In genomic region chr17:50853220-50853619, GRCm38 (mm10) we compare ENCODE assay signal across 18 mouse cellular contexts.
DNase-seq lines count a peak whose midpoint lies in the region; ATAC-seq lines count a peak whose summit lies in the region.
"Had no signal": no experiment of that assay in that cellular context is flagged by ENCODE, and none has a peak within 500 bp of the region (broad histone marks: within the 10 kb centered on the region; RNA-seq: fewer than 3 reads in every experiment).

No protein-coding gene starts in this region.

- DNase-seq in kidney, adult 9 months, result peak; percentile 22
- DNase-seq in kidney, adult 8-10 months, result no peak
- DNase-seq in Muller cell, postnatal 12 days (ENCODE audit: inconsistent ontology term), result peak; percentile 3
- peak; percentile 48 for DNase-seq in embryo, embryonic 10 days (ENCODE audit: low spot score)
- DNase-seq in hindlimb bud, embryonic 11.5 days (ENCODE audit: extremely low spot score, low read depth, low spot score), result peak; percentile 33
- no peak for DNase-seq in spleen, postnatal 14 days (ENCODE audit: low spot score in 2 of 2)
- DNase-seq: adrenal gland, adult 8-10 months; cerebellum, adult 8-10 months; cerebellum, postnatal 36 days; gastrocnemius, postnatal 25 days; heart, adult 11 months; layer of hippocampus, postnatal 36 days; liver; lung, adult 2 months; lung, postnatal 10 days had no signal

- ATAC-seq in activated CD4-positive, CD25-positive, alpha-beta regulatory T cell, adult 4 months, result no peak
- ATAC-seq: hindbrain, postnatal 0 days; midbrain, embryonic 15.5 days had no signal

Comparison
In these comparisons a context has a peak if more than half of its experiments do, and no peak if none do; other contexts are left out.
1. DNase-seq: peak in kidney, adult 9 months (single experiment), Muller cell, postnatal 12 days (single experiment), embryo, embryonic 10 days (single experiment) and hindlimb bud, embryonic 11.5 days (single experiment); none in kidney, adult 8-10 months (0 of 2) and spleen, postnatal 14 days (0 of 2).